8 mouse cellular contexts compared by ENCODE assay signal in the genomic region with DNA sequence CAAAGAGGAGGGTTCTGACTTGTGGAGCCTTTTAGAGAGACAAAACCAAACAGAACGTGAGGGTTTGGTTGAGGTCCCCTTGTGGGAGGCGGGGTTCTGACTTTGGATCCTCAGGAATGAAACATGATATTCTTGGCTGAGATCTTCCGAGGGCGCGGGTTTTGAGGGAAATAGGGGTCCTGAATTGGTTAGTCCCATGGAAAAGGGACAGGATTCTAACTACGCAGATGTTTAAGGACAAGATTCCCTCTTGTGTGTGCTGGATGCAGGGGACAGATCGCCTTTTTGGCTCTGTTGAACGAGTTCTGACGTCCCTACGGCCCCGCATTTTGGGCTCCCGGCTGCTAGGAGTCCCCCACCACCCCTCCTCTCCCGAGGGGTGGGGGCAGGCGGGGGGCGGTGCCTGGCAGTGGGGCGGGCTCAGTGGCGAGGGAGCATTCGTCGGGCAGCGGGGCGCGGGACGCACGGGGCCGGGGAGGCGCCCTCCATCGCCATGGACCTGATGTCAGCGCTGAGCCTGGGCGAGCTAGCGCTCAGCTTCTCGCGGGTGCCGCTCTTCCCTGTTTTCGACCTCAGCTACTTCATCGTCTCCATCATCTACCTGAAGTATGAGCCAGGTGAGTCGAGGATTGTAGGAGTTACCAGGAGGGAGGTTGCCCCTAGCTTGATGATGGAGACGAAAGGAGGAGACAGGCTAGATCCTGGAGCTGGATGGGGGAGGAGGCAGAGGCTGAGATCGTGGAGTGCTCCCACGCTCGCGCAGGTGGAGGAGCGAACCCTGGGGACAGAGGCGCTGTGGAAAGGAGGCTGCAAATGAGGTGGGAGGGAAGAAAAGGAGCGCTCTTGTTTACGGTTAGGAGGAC. TPM values are rescaled to one million over a fixed set of nuclear protein-coding genes. Genes with fewer than 3 reads are reported as not detected.
DNase-seq lines count a peak whose midpoint lies in the region.

Gene Tmem38a (plus strand): TSS at position 445 of the 863 bp plus-strand sequence.

- no peaks in the 10 kb centered on the region for H3K27me3 ChIP-seq in hindbrain, embryonic 10.5 days (ENCODE audit: insufficient read depth, poor library complexity, severe bottlenecking)

- DNase-seq in MN1 (ENCODE audit: low spot score) = peak; percentile 76
- DNase-seq in cerebellum, adult 9-10 months = peak; percentile 79
- peak in 1 of 2 experiments; percentile 80 for DNase-seq in frontal cortex, adult 2 months (ENCODE audit: extremely low spot score in 1 of 2, low spot score in 1 of 2)
- DNase-seq in hindbrain, embryonic 10.5 days (ENCODE audit: low spot score) = peak; percentile 69
- peak; percentile 70 to 77 for DNase-seq in layer of hippocampus, postnatal 25 days (ENCODE audit: extremely low spot score in 1 of 2, low spot score in 1 of 2)
- DNase-seq in lung, postnatal 14 days = peak; percentile 81
- peak; percentile 30 for DNase-seq in retina, adult 2 months (ENCODE audit: low read depth, low spot score)
- DNase-seq in thymus, postnatal 36 days = peak; percentile 75 to 82

- under 1% methylated on average over 45 of the region's 45 CpGs for WGBS in hindbrain, embryonic 10.5 days

- H3K27ac ChIP-seq in hindbrain, embryonic 10.5 days = peak within 1 kb of the TSS; percentile 93

- H3K4me1 ChIP-seq in hindbrain, embryonic 10.5 days (replicated peaks) = peaks cover 32% of the 10 kb centered on the region

- H3K4me3 ChIP-seq in hindbrain, embryonic 10.5 days = peak within 1 kb of the TSS; percentile 76

- no peaks in the 10 kb centered on the region for H3K9me3 ChIP-seq in hindbrain, embryonic 10.5 days

- H3K36me3 ChIP-seq in hindbrain, embryonic 10.5 days = peaks cover 30% of the 10 kb centered on the region

RNA-seq across cellular contexts. Expression of gene Tmem38a, which starts in this region (rescaled TPM):
- polyA plus RNA-seq in frontal cortex, adult 2 months (2012; rRNA removed) = 141 TPM in 2 replicates
- polyA plus RNA-seq in hindbrain, embryonic 10.5 days (2016; fragmentation: Nextera tagmentation; extraction: Ambion mirVana) = 8.6 and 11.0 TPM in 2 replicates
- total RNA-seq in layer of hippocampus, postnatal 25 days (2021) = 100 to 1,000 TPM; 132 to 139 TPM

Comparison
In these comparisons a context has a peak if more than half of its experiments do, and no peak if none do; other contexts are left out.
1. RNA of gene Tmem38a (polyA plus RNA-seq): 141 TPM in frontal cortex, adult 2 months; 8.6 to 11.0 TPM in hindbrain, embryonic 10.5 days; every median in the first group is over 10 times any median in the second.